Mouse (Mus musculus): ENCODE measurements around the gene Tmem209. TPM values are rescaled to one million over a fixed set of nuclear protein-coding genes. Genes with fewer than 3 reads are reported as not detected.

Tmem209 gene
- polyA plus RNA-seq, 1 experiment: 31.8 TPM

GRCm38 (mm10) chr6:30550496-30551192 is 41.1 kb upstream of the Tmem209 start:
- TF ChIP-seq CTCF (IDR thresholded peaks at IDR 0.05; ENCODE audit: low read depth, low read length) (no peak), POLR2A (IDR thresholded peaks at IDR 0.05; ENCODE audit: borderline replicate concordance, low read depth, low read length) (no peak)
- Histone ChIP-seq H3K4me1 (ENCODE audit: control insufficient read depth, insufficient read depth, low read length) (peaks cover 6% of the 10 kb centered on the region), H3K4me3 (ENCODE audit: insufficient read depth, low read length) (no peak overlapping the region), H3K27ac (ENCODE audit: insufficient read depth, low read depth, low read length) (no peak overlapping the region)

- peaks cover 6% of the 10 kb centered on the region for H3K4me1 ChIP-seq (ENCODE audit: control insufficient read depth, insufficient read depth, low read length)
- TF ChIP-seq POLR2A (IDR thresholded peaks at IDR 0.05; ENCODE audit: borderline replicate concordance, low read depth, low read length): no peak
- TF ChIP-seq CTCF (IDR thresholded peaks at IDR 0.05; ENCODE audit: low read depth, low read length): no peak
- H3K4me3 ChIP-seq (ENCODE audit: insufficient read depth, low read length): no peak overlapping the region
- no peak overlapping the region for H3K27ac ChIP-seq (ENCODE audit: insufficient read depth, low read depth, low read length)
Observed at GRCm38 (mm10) chr6:30549231-30549761, 39.7 kb upstream of the Tmem209 start.

DNA sequence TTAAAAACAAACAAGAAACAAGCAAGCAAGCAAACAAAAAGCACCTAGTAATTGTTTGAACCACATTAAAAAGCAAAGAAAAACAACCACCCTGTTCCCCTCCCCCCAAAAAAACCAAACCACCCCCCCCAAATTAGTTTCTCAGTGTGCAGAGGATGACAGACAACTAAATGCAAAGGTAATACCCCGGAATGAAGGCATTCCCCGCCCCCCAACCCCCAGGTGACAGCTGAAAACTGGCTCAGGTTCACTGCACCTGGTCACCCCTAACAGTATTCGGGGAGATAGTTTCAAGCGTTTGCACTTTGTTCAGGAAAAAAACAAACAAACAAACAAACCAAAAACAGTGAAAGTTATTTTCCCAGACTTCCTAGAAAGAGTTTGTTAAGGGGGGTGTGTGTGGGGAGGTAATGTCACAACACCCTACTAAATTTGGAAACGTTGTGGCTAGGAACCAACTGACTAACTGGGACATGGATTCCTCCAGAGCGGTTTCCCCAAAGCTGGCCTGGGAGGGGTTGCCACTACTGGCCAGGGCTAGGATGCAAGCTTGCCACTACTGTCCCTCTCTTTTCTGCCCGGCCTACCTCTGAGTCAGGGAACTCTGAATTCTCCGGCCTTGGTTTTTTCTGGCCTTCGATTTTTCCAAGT is 38.2 kb upstream of the Tmem209 start:
- H3K4me1 ChIP-seq (ENCODE audit: control insufficient read depth, insufficient read depth, low read length): peaks cover 6% of the 10 kb centered on the region
- TF ChIP-seq POLR2A (IDR thresholded peaks at IDR 0.05; ENCODE audit: borderline replicate concordance, low read depth, low read length) (no peak), CTCF (IDR thresholded peaks at IDR 0.05; ENCODE audit: low read depth, low read length) (no peak)
- H3K27ac ChIP-seq (ENCODE audit: insufficient read depth, low read depth, low read length): no peak overlapping the region
- no peak overlapping the region for H3K4me3 ChIP-seq (ENCODE audit: insufficient read depth, low read length)

DNA sequence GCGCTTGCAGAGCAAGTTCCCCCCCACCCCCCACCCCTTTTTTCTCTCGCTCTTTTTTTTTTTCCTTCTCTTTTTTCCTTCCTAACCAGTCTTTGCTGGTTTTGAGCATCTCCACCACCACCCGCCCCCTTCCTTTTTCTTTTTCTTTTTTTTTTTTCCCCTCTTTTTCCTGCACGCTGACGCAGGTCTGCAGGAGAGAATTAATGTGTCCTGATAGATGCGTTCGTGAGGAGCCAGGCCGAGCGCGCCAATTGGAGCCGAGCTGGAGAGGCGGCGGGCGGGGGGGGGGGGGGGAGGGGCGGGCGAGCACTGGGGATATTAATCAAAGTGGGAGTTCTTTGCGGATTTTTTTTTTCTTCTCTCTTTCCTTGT is 37.7 kb upstream of the Tmem209 start:
- H3K4me1 ChIP-seq (ENCODE audit: control insufficient read depth, insufficient read depth, low read length): peaks cover 6% of the 10 kb centered on the region
- TF ChIP-seq CTCF (IDR thresholded peaks at IDR 0.05; ENCODE audit: low read depth, low read length) (no peak), POLR2A (IDR thresholded peaks at IDR 0.05; ENCODE audit: borderline replicate concordance, low read depth, low read length) (no peak)
- peak overlapping the region; percentile 56 for H3K4me3 ChIP-seq (ENCODE audit: insufficient read depth, low read length)
- no peak overlapping the region for H3K27ac ChIP-seq (ENCODE audit: insufficient read depth, low read depth, low read length)

- Histone ChIP-seq H3K27ac (ENCODE audit: insufficient read depth, low read depth, low read length) (no peak overlapping the region), H3K4me1 (ENCODE audit: control insufficient read depth, insufficient read depth, low read length) (peaks cover 6% of the 10 kb centered on the region), H3K4me3 (ENCODE audit: insufficient read depth, low read length) (peak overlapping the region; percentile 56)
- TF ChIP-seq POLR2A (IDR thresholded peaks at IDR 0.05; ENCODE audit: borderline replicate concordance, low read depth, low read length): no peak
Observed at GRCm38 (mm10) chr6:30546571-30547273, 37.1 kb upstream of the Tmem209 start.

DNA sequence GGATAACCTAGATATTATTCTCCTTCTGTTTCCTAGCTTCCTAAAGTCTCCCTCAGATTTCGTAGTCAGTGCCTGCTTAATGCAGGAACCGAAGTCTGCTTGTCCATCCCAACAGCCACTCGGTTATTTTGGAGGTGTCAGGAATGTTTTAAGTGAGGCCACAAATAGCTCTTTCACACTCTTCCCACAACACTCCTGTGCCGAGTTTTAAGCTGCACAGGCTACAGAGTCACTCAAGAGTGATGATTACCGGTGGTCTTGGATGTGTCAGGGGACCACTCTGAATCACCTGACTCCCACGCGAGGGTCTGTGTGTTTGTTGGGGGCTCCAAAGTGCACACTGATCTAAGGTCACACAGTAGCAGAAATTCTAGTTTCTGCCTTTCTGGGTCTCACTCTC is 36.1 kb upstream of the Tmem209 start:
- Histone ChIP-seq H3K4me1 (ENCODE audit: control insufficient read depth, insufficient read depth, low read length) (peaks cover 6% of the 10 kb centered on the region), H3K27ac (ENCODE audit: insufficient read depth, low read depth, low read length) (no peak overlapping the region), H3K4me3 (ENCODE audit: insufficient read depth, low read length) (no peak overlapping the region)
- TF ChIP-seq POLR2A (IDR thresholded peaks at IDR 0.05; ENCODE audit: borderline replicate concordance, low read depth, low read length): no peak
- no peak for TF ChIP-seq CTCF (IDR thresholded peaks at IDR 0.05; ENCODE audit: low read depth, low read length)

GRCm38 (mm10) chr6:30543851-30544250 is 34.3 kb upstream of the Tmem209 start:
- Histone ChIP-seq H3K27ac (ENCODE audit: insufficient read depth, low read depth, low read length) (no peak overlapping the region), H3K4me3 (ENCODE audit: insufficient read depth, low read length) (no peak overlapping the region), H3K4me1 (ENCODE audit: control insufficient read depth, insufficient read depth, low read length) (peaks cover 6% of the 10 kb centered on the region)
- TF ChIP-seq POLR2A (IDR thresholded peaks at IDR 0.05; ENCODE audit: borderline replicate concordance, low read depth, low read length): no peak
- TF ChIP-seq CTCF (IDR thresholded peaks at IDR 0.05; ENCODE audit: low read depth, low read length): no peak

DNA sequence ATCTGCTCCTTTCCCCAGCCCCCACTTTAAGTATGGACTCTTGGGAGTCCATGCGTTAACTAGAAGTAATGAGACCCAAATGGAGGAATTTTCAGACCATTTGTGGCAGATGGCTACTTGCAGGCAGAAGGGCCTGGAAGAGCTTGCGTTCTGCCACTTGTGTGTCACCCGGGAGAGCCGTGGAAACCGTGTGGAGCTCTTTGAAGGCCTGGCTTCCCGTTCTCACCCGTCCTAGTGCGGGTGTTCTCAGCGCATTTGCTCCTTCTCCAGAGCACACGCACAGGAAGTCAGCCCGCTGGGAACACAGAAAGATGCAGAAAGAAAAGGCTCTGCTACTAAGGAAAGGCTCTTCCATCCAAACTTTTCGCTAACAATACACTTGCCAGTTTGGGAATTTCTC is 33.5 kb upstream of the Tmem209 start:
- Histone ChIP-seq H3K4me3 (ENCODE audit: insufficient read depth, low read length) (no peak overlapping the region), H3K27ac (ENCODE audit: insufficient read depth, low read depth, low read length) (no peak overlapping the region), H3K4me1 (ENCODE audit: control insufficient read depth, insufficient read depth, low read length) (peaks cover 6% of the 10 kb centered on the region)
- TF ChIP-seq POLR2A (IDR thresholded peaks at IDR 0.05; ENCODE audit: borderline replicate concordance, low read depth, low read length): no peak
- no peak for TF ChIP-seq CTCF (IDR thresholded peaks at IDR 0.05; ENCODE audit: low read depth, low read length)

- Histone ChIP-seq H3K27ac (ENCODE audit: insufficient read depth, low read depth, low read length) (no peak overlapping the region), H3K4me1 (ENCODE audit: control insufficient read depth, insufficient read depth, low read length) (peaks cover 4% of the 10 kb centered on the region), H3K4me3 (ENCODE audit: insufficient read depth, low read length) (no peak overlapping the region)
- TF ChIP-seq POLR2A (IDR thresholded peaks at IDR 0.05; ENCODE audit: borderline replicate concordance, low read depth, low read length): no peak
- no peak for TF ChIP-seq CTCF (IDR thresholded peaks at IDR 0.05; ENCODE audit: low read depth, low read length)
Observed at GRCm38 (mm10) chr6:30542277-30542676, 32.7 kb upstream of the Tmem209 start.
